Mouse (Mus musculus): ENCODE measurements around the gene Slc2a1. TPM values are rescaled to one million over a fixed set of nuclear protein-coding genes. Genes with fewer than 3 reads are reported as not detected.
A peak's percentile ranks its signal among the peaks of the same experiment; 100 is the strongest.

Gene Slc2a1
- polyA plus RNA-seq, 1 experiment from 2014 or later = 83.6 TPM

MicroRNAs within 50 kb of the gene (microRNA counts, 519-probe panel; counts per million panel counts)
- microRNA mmu-miR-1957 = 2,045 counts per million, percentile 19 among the panel's probes with 10 or more counts

Small RNA genes within 50 kb of the gene (microRNA-seq; reads per million reads assigned to microRNA genes)
- gene Mir1957a = not detected

Other genes starting within 250 kb of the Slc2a1 start
- not detected in 2 replicates for gene Olfr1331, start 244.1 kb upstream of the Slc2a1 start, polyA plus RNA-seq (2015; fragmentation: Nextera tagmentation; extraction: Ambion mirVana)
- not detected in 2 replicates for gene Olfr1330, start 220.1 kb upstream of the Slc2a1 start, polyA plus RNA-seq (2015; fragmentation: Nextera tagmentation; extraction: Ambion mirVana)
- not detected in 2 replicates for gene Olfr1329, start 191.2 kb upstream of the Slc2a1 start, polyA plus RNA-seq (2015; fragmentation: Nextera tagmentation; extraction: Ambion mirVana)
- not detected in 2 replicates for gene Olfr1328, start 170.1 kb upstream of the Slc2a1 start, polyA plus RNA-seq (2015; fragmentation: Nextera tagmentation; extraction: Ambion mirVana)
- gene Lao1, start 147.1 kb upstream of the Slc2a1 start, polyA plus RNA-seq (2015; fragmentation: Nextera tagmentation; extraction: Ambion mirVana) = not detected in 2 replicates
- 7.3 and 7.8 TPM in 2 replicates for gene Zfp691, start 65.5 kb downstream of the Slc2a1 start, polyA plus RNA-seq (2015; fragmentation: Nextera tagmentation; extraction: Ambion mirVana)
- gene Ermap, start 81.3 kb downstream of the Slc2a1 start, polyA plus RNA-seq (2015; fragmentation: Nextera tagmentation; extraction: Ambion mirVana) = 1.5 and 2.2 TPM in 2 replicates
- 112 and 125 TPM in 2 replicates for gene Svbp, start 86.6 kb downstream of the Slc2a1 start, polyA plus RNA-seq (2015; fragmentation: Nextera tagmentation; extraction: Ambion mirVana)
- not detected in 2 replicates for gene Tmem269, start 109.5 kb downstream of the Slc2a1 start, polyA plus RNA-seq (2015; fragmentation: Nextera tagmentation; extraction: Ambion mirVana)
- gene AU022252, start 124.0 kb downstream of the Slc2a1 start, polyA plus RNA-seq (2015; fragmentation: Nextera tagmentation; extraction: Ambion mirVana) = 34.4 and 40.8 TPM in 2 replicates
- 38.0 and 38.4 TPM in 2 replicates for gene P3h1, start 124.2 kb downstream of the Slc2a1 start, polyA plus RNA-seq (2015; fragmentation: Nextera tagmentation; extraction: Ambion mirVana)
- not detected in 2 replicates for gene Cldn19, start 146.7 kb downstream of the Slc2a1 start, polyA plus RNA-seq (2015; fragmentation: Nextera tagmentation; extraction: Ambion mirVana)
- gene Ybx1, start 185.9 kb downstream of the Slc2a1 start, polyA plus RNA-seq (2015; fragmentation: Nextera tagmentation; extraction: Ambion mirVana) = 635 and 678 TPM in 2 replicates
- gene Ppih, start 211.8 kb downstream of the Slc2a1 start, polyA plus RNA-seq (2015; fragmentation: Nextera tagmentation; extraction: Ambion mirVana) = 102 and 115 TPM in 2 replicates